Mouse (Mus musculus): ENCODE measurements at regions not wholly inside any gene's neighbourhood (a gene's known extent, or its start where the extent isn't known, plus 50 kb on each side); places are given as distances from the start of the nearest gene placed in this dataset.

DNA sequence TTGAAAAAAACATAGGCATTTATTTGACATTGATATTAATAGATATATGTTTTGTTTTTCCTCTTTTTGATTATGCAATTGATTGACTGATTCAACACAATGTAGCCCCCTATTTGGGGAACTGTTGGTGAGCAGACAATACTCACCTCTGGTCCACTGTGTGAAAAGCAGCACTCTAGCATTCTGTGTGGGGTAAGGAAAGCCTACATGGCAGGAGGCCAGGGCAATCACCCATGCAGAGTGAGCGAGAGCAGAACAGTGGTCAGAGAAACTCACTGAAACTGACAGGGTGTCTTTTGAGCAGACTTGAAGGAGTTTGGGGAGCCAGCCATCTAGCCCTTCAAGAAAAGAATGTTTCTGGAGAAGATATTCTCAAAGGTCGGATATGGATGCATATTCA, 73.2 kb upstream of the Azi2 start:
- ATAC-seq (replicated peaks in 1 of 2; ENCODE audit: insufficient read depth in 1 of 2, low FRiP score in 2 of 2, low TSS enrichment in 1 of 2, low read depth in 1 of 2, poor library complexity in 2 of 2, severe bottlenecking in 2 of 2), result no peak

DNA sequence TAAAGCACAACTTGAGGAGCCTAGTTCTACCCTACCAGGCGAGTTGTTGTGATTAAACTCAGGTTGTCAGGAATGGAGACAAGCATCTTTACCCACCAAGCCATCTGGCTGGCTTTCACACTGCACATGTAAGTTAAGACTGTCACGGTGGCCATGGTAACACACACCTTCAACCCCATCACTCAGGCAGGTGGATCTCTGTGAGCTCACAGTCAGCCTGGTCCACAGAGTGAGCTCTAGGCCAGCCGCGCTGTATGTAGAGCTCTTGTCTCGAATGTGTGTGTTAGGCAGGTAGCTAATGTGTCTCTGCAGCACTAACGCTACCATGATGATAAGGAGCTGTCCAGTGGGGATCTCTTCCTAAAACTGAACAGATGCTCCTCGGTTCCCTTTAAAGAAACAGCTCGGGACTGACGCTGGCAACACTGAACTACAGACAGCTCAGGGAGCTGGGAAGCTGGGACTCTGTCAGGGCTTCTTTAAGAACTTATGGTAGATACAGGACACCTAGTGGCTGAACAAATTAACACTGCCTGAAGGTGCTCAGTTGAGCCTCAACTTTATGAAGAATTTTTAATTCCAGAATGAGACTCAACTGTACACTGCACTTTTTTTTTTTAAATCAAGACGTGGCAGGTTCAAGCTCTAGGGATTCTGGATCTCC, 73.8 kb upstream of the Azi2 start:
- ATAC-seq (replicated peaks in 1 of 2; ENCODE audit: insufficient read depth in 1 of 2, low FRiP score in 2 of 2, low TSS enrichment in 1 of 2, low read depth in 1 of 2, poor library complexity in 2 of 2, severe bottlenecking in 2 of 2), result peak; percentile 53 to 73

DNA sequence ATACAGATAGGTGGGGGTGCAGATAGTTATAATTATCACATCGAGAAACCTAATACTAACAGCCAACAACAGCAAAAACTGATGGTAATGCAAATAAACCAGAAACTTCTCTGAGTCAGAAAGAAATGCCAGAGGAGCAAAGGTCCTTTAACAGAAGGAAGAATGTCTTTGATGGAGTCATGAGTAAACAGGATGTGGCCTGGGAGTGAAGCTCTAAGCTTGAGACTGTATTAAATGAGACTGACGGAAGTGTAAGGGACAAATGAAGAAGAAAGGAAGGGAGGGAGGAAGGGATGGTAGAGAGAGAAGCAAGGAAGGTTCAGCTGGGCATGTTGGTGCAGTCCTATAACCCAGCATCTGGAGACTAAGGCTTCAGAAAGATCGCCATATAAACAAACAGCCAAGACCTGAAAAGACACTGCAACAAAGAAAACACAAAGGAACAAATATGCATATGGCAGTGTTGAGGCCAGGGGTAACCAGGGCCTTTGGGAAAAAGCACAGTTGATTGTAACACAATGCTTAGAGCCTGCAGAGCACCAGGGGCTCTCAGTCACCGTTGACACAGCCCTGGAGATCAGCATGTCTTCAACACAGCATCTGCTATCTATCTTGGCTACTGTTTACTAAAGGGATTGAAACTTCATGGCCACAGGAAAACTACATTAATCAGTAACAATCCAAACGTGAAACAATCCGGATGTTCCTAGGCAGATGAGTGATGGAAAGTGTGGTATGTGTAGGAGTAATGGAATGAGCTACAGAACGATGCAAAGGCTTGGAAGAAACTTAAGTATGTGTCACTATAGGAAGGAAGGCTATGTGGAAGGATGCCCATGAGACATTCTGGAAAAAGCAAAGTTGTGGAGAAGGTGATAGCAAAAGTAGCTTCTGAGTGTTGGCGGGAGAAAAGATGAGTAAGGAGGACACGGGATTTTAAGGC, 77.9 kb upstream of the Azi2 start:
- ATAC-seq (replicated peaks in 1 of 2; ENCODE audit: insufficient read depth in 1 of 2, low FRiP score in 2 of 2, low TSS enrichment in 1 of 2, low read depth in 1 of 2, poor library complexity in 2 of 2, severe bottlenecking in 2 of 2), result no peak

DNA sequence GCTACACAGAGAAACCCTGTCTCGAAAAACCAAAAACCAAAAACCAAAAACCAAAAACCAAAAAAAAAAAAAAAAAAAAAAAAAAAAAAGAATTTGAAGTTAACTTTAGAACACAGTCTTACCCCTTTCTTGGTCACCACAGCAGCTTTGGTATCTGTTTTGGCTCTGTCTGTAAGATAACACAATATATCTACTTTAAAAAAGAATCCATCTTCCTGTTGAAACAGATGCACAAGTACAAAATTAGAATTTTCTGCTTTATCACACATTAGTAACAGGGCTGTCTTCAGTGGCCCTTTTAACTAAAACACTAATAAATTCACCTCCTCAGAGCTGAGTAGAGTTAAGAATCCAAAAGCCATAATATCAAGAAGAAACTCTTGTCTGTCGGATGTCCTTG, 80.5 kb upstream of the Azi2 start:
- no peak for ATAC-seq (replicated peaks in 1 of 2; ENCODE audit: insufficient read depth in 1 of 2, low FRiP score in 2 of 2, low TSS enrichment in 1 of 2, low read depth in 1 of 2, poor library complexity in 2 of 2, severe bottlenecking in 2 of 2)

DNA sequence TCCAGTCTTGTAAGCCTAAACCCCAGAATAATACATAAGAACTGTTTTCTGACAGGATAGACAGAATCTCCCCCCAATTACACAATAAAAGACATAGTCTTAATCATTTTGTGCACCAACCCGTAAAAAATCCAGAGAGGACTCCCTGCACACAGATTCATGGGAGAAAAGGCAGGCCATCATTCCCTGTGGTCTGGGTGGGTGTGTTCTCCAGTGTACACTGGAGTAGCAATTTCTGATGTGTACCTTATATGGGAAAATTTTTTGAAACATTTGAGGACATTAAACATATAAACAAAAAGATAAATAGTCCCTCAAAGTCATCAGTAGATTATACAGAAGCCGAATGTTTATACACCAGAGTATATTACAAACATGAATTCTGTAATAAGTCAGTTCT, 83.1 kb upstream of the Azi2 start:
- ATAC-seq (replicated peaks in 1 of 2; ENCODE audit: insufficient read depth in 1 of 2, low FRiP score in 2 of 2, low TSS enrichment in 1 of 2, low read depth in 1 of 2, poor library complexity in 2 of 2, severe bottlenecking in 2 of 2), result no peak

DNA sequence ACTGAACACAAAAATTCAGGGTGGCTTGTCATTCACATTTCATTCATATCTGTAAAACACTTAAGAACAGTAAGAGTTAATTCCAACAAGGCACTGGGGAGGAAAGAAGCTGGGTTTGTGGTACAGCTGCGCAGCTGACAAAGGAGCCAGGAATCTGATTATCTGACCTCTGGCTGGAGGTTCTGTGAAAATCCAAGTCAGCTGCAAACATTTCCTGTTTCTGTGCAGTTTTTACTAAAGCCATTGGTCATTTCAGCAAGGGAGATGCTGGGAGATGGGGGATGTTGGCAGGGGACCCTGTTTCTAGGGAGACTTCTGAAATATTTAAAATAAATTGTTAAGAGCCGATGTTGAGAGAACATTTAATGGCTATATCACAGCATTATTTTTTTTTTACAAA, 83.6 kb upstream of the Azi2 start:
- ATAC-seq (replicated peaks in 1 of 2; ENCODE audit: insufficient read depth in 1 of 2, low FRiP score in 2 of 2, low TSS enrichment in 1 of 2, low read depth in 1 of 2, poor library complexity in 2 of 2, severe bottlenecking in 2 of 2), result no peak

DNA sequence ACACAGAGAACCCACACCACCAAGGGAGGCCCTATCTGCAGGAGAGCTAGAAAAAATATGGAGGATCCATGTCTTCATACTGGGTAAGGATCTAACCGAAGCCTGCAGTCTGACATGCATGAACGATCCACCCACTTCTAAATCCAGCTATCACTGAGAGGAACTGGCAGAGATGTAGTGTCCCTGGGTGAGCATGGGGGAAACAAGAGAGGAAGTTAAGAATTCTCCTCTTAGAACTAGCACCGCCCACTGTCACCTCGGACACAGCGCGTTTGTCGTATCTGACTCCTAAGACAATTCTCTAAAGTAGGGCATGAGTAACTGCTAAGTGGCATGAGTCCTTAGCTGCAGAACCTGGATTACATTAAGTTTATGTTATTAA, 112.8 kb upstream of the Azi2 start:
- ATAC-seq (replicated peaks in 1 of 2; ENCODE audit: insufficient read depth in 1 of 2, low FRiP score in 2 of 2, low TSS enrichment in 1 of 2, low read depth in 1 of 2, poor library complexity in 2 of 2, severe bottlenecking in 2 of 2), result peak; percentile 68 to 77

DNA sequence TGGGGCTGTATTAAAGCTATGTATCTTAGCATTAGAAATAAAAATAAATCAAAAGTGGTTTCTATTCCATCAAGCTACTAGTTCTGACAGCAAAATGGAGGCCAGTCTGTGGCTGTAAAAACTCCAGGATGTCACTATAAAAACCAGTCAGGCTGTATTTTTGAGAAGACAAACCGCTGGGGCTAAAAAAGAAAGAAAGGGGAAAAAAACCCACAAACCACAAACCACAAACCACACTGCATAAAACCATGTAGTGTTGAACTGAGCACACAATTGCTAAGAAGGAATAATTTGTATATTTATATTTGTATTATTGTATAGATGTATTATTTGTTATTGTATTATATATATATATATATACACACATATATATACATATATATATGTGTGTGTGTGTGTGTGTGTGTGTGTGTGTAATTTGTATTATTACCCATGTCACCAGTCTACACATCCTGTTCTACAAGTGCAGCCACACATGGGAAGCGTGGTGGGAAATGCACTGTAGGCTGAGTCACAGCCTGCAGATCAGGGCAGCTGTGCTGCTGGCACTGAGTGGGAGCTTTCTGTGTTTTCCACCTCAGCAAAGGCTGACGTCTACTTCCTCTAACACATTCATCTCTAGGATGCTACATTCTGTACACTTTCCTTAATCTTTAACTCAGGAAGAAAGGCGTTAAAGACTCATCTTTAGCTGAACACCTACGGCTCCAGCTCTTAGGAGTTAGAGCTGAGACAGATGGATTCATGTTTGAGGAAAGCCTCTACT, 113.4 kb upstream of the Azi2 start:
- peak; percentile 80 to 88 for ATAC-seq (replicated peaks in 1 of 2; ENCODE audit: insufficient read depth in 1 of 2, low FRiP score in 2 of 2, low TSS enrichment in 1 of 2, low read depth in 1 of 2, poor library complexity in 2 of 2, severe bottlenecking in 2 of 2)

DNA sequence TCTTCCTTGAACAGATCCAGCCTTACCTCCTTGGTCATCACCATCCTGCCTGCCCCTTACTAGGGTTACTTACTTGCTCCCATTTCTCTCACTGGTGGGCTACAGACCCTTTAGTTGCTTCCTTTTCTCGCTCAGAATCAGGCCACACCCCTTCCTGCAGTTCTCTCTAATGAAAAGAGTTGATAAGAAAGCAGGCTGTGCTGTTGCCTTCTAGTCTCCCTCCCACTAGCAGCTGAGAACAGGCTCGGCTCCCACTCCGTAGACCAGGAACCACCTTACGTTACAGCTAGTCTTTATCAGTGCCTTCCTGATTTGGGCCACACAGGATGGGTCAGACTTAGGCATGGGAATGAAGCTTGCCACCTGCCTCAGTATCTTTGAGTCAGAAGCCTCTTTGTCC, 117.3 kb upstream of the Azi2 start:
- peak; percentile 15 to 30; a peak in 1 of 4 replicates for ATAC-seq (replicated peaks in 1 of 2; ENCODE audit: insufficient read depth in 1 of 2, low FRiP score in 2 of 2, low TSS enrichment in 1 of 2, low read depth in 1 of 2, poor library complexity in 2 of 2, severe bottlenecking in 2 of 2)

DNA sequence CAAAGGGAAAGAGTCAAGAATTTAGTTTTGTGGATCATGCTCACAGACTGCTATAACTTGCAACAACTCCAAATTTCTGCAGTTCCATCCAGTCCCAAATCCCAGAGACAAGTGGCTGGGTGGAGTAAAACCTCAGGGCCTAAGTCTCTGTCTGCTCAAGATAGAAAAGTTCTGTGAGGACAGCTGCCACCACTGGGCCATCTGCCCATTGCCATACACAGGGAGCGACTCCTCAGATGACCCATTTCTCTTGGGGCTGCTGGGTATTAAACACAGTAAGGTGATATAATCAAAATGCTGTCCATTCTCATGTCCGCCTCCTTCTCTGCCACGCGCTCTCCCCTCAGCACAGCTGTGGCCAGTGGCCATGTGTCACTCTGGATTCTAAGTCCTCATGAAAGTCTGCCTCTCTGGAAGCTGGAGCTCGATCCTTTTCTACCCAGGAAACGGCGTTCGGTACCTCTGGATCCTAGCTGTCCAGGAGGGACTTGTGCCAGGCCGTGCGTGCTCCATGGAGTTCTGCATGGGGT, 132.3 kb upstream of the Azi2 start:
- ATAC-seq (replicated peaks in 1 of 2; ENCODE audit: insufficient read depth in 1 of 2, low FRiP score in 2 of 2, low TSS enrichment in 1 of 2, low read depth in 1 of 2, poor library complexity in 2 of 2, severe bottlenecking in 2 of 2), result no peak

DNA sequence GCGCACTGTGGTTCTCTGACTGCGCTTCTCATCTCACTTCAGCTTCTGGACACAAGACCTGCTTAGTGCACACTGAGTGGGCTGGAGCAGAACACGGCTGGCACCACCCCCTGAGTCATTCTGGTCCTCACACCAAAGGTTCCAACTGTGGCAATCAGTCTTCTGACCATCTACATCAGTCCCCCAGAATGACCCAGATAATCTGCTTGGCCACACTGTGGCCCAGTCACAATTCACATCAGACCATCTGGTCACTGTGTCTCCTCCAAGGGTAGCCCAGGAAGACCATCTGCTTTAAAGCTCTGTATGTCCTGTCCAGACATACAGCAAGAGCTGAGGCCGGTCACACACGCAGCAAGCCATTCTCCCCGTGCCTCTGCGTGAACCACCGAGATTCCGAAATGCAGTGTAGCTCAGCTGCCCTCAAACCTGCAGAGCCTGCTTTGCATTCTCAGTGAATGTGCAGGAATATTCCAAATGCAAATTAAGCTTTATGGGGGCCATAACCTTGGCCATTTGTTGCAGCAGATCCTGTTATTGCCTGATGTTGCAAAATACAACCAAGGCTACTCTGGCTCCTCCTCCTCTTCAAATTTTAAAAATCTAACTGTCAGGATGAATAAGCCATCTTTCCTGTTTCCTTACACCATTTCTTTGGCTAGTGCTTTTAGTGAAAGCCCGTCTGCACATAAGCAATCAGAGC, 135.1 kb upstream of the Azi2 start:
- no peak for ATAC-seq (replicated peaks in 1 of 2; ENCODE audit: insufficient read depth in 1 of 2, low FRiP score in 2 of 2, low TSS enrichment in 1 of 2, low read depth in 1 of 2, poor library complexity in 2 of 2, severe bottlenecking in 2 of 2)

DNA sequence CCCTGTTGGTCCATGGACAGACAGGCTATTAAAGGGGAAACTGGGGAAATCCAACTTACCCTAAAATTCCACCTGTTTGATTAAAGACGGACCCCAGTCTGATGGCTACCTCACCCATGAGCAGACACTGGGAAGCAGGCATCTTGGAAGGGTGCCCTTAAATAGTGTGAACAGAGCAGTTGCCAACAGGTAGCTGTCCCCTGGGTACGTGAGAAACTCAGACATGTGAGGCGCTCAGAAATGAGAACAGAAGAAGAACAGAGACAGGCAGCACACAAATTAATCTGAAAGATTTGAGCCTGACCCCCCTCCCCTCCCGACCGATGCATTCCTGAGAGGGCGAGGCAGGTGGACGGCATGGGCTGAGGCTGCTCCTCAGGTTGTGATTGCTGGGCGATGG, 135.7 kb upstream of the Azi2 start:
- no peak for ATAC-seq (replicated peaks in 1 of 2; ENCODE audit: insufficient read depth in 1 of 2, low FRiP score in 2 of 2, low TSS enrichment in 1 of 2, low read depth in 1 of 2, poor library complexity in 2 of 2, severe bottlenecking in 2 of 2)

DNA sequence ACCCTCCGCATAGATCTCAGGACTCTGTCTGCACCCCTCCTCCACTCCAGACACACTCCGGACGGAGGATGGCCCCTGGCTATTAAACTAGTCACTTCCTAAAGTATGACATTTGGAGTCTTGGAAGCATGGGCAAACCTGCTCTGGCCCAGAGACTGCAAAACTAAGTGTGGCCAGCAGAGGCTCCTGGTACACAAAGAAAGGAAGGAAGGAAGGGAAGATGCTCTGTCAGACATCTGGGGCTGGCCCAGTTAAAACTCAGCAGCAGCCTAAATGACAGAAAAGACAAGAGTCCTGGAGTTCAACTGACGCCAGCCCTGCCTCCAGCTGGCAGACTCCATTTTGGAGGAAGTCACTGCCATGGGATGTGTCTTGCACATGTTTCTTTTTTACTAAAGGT, 137.3 kb upstream of the Azi2 start:
- peak; percentile 46 to 55; a peak in 2 of 4 replicates for ATAC-seq (replicated peaks in 1 of 2; ENCODE audit: insufficient read depth in 1 of 2, low FRiP score in 2 of 2, low TSS enrichment in 1 of 2, low read depth in 1 of 2, poor library complexity in 2 of 2, severe bottlenecking in 2 of 2)

DNA sequence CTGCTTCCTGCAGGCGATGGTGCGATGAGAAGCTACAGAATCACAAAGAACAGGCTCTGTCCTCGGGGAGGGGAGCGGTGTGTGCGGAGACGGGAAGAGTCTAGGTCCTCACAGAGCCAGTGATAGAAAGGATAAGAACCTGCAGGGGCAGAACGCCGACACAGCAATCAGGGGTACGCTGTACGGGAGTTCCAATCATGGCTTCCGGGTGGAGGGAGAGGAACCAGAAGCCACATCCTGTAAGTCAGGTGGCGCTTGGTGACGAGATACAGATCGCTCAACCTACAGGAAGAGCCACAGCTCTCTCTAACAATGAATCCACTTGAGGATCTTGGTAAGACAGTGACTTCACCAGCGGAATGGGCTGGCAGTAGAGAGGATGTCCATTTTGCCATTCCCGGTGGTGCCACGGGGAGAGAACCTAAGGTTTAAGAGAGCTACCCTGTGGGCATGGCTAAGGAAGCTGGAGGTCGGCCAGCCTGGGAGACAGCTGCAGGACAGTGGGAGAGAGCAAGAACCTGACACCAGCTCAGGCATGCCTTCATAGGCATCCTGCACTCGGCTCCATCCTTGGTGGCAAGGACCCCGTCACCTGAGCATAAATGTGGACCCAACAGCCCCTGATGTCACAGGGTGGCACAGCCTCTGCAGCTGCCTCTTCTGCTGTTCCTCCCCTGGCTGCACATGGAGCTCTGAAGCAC, 137.9 kb upstream of the Azi2 start:
- ATAC-seq (replicated peaks in 1 of 2; ENCODE audit: insufficient read depth in 1 of 2, low FRiP score in 2 of 2, low TSS enrichment in 1 of 2, low read depth in 1 of 2, poor library complexity in 2 of 2, severe bottlenecking in 2 of 2), result peak; percentile 82 to 83

DNA sequence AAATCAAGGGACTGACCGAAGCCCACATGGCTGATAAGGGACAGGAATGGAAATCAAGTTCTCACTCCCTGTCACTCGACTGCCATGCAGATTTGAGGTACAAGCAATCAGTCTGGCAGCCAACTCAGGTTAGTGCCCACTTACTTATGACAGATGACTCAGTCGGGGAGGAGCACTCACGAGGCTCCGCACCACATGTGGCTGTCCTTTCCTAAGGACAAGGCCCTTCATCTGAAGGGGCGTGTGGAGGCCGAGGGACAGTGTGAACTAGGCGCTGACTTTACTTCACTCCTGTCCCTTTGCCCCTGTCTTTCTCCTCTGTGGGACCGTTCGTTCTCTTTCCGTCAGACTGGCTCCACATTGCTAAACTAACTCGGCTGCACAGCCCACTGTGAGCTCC, 139.7 kb upstream of the Azi2 start:
- ATAC-seq (replicated peaks in 1 of 2; ENCODE audit: insufficient read depth in 1 of 2, low FRiP score in 2 of 2, low TSS enrichment in 1 of 2, low read depth in 1 of 2, poor library complexity in 2 of 2, severe bottlenecking in 2 of 2), result no peak

DNA sequence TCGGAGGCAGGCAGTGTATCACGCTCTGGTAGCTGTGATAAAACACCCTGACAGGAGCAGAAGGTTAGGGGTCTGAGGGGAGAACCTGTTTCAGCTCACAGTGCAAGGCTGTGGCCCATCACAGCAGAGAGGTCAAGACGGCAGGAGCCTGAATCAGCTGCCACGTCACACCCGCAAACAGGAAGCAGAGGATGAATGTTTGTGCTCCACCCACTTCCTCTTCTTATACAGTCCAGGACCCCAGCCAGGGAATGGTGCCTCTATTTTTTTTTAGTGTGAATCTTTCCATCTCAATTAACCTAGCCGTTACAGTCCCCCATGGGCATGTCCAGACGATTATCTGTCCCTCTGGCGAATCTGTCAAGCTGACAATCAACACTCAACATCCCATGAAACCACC, 143.8 kb upstream of the Azi2 start:
- ATAC-seq (replicated peaks in 1 of 2; ENCODE audit: insufficient read depth in 1 of 2, low FRiP score in 2 of 2, low TSS enrichment in 1 of 2, low read depth in 1 of 2, poor library complexity in 2 of 2, severe bottlenecking in 2 of 2), result no peak

DNA sequence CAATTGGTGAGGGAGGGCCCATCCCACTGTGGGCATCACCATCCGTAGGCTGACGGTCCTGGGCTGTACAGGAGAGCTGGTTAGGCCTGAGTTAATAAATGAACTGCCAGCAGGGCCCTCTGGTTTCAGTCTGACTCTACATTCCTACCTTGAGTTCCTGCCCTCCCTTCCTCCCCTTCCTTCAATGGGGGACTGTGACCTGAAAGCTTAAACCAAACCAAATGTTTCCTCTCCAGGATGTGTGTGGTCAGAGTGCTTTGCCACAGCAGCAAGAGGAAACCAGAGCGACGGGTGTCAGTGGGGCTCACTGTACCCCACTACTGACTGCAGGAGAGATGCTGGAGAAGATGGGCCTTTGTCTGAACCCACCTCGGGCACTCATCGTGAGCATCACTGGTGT, 147.7 kb upstream of the Azi2 start:
- ATAC-seq (replicated peaks in 1 of 2; ENCODE audit: insufficient read depth in 1 of 2, low FRiP score in 2 of 2, low TSS enrichment in 1 of 2, low read depth in 1 of 2, poor library complexity in 2 of 2, severe bottlenecking in 2 of 2), result peak; percentile 92 to 95
